In the genomic region with DNA sequence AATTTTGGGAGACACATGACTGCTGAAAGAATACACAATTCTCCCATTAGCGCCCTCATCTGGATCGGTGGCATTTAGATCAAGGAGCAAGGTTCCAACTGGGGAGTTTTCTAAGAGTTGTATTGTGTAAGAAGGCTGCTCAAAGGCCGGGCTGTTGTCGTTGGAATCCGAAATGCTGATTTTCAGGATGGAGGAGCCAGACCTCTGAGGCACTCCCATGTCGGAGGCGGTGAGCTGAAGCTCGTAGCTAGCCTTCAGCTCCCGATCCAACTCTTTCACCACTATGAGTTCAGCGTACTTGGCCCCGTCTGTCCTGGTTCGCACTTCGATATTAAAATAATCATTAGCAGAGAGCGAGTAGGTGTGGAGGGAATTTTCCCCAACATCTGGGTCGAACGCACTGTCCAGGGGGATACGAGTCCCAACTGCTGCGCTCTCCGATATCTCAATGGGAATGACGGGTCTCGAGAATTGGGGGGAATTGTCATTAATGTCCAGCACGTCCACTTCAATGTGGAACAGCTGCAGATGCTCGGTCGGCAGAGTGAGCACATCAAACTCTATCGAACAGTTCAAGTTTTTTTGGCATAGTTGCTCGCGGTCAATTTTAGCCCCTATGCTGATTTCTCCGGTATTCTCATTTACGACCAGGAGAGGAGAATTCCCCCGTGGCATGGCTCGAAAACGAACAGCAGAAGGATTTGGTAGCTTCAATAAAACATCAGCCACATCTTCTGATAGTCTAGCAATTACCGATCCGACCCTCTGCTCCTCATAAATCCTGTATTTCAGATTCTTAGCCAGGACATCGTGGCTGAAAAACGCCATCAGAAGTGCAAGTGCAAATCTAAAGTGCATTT, we compare ENCODE assay signal across 9 mouse cellular contexts. TPM values are rescaled to one million over a fixed set of nuclear protein-coding genes. Genes with fewer than 3 reads are reported as not detected.
DNase-seq lines count a peak whose midpoint lies in the region; ATAC-seq and TF ChIP-seq lines count a peak whose summit lies in the region.
"Had no signal": no experiment of that assay in that cellular context is flagged by ENCODE, and none has a peak within 500 bp of the region (broad histone marks: within the 10 kb centered on the region; RNA-seq: fewer than 3 reads in every experiment).

No protein-coding gene starts in this region.

- peak overlapping the region; percentile 69 for H3K9ac ChIP-seq in forebrain, embryonic 16.5 days (replicated peaks; ENCODE audit: low read depth, low read length)
- peak overlapping the region; percentile 80 for H3K9ac ChIP-seq in hindbrain, embryonic 11.5 days (ENCODE audit: low read depth, low read length)
- peak overlapping the region; percentile 86 for H3K9ac ChIP-seq in limb, embryonic 15.5 days

- ATAC-seq in forebrain, embryonic 16.5 days = no peak; the same call in 1 of the 2 replicates
- no peak; the same call in 1 of the 2 replicates for ATAC-seq in hindbrain, embryonic 11.5 days (ENCODE audit: low FRiP score)
- ATAC-seq in limb, embryonic 15.5 days (ENCODE audit: insufficient number of reproducible peaks, low FRiP score, low TSS enrichment, low read depth) = no peak
- no peak for ATAC-seq in CD4-positive, CD25-positive, alpha-beta regulatory T cell, adult 4 months
- ATAC-seq in granulocyte monocyte progenitor cell, adult 5-6 weeks (replicated peaks; ENCODE audit: poor library complexity, severe bottlenecking) = no peak

- H3K9me3 ChIP-seq in forebrain, embryonic 16.5 days (ENCODE audit: control insufficient read depth, low read length) = no peaks in the 10 kb centered on the region
- H3K9me3 ChIP-seq in hindbrain, embryonic 11.5 days (ENCODE audit: control insufficient read depth, low read length) = no peaks in the 10 kb centered on the region
- no peaks in the 10 kb centered on the region for H3K9me3 ChIP-seq in limb, embryonic 15.5 days

- H3K36me3 ChIP-seq in C2C12 (ENCODE audit: control insufficient read depth, insufficient read depth) = peaks cover 26% of the 10 kb centered on the region
- no peaks in the 10 kb centered on the region; the same call in 1 of the 2 replicates for H3K36me3 ChIP-seq in forebrain, embryonic 16.5 days (ENCODE audit: control insufficient read depth, insufficient read depth)
- no peaks in the 10 kb centered on the region for H3K36me3 ChIP-seq in hindbrain, embryonic 11.5 days (ENCODE audit: control insufficient read depth, insufficient read depth, low read length)
- peaks cover 11% of the 10 kb centered on the region for H3K36me3 ChIP-seq in limb, embryonic 15.5 days

- WGBS in forebrain, embryonic 16.5 days = under 1% methylated on average over 36 of the region's 36 CpGs
- under 1% methylated on average over 36 of the region's 36 CpGs for WGBS in hindbrain, embryonic 11.5 days
- under 1% methylated on average over 36 of the region's 36 CpGs for WGBS in limb, embryonic 15.5 days

- H3K4me3 ChIP-seq in C2C12 (ENCODE audit: insufficient read depth, poor library complexity, severe bottlenecking) = peak overlapping the region; percentile 60
- H3K4me3 ChIP-seq in forebrain, embryonic 16.5 days (replicated peaks; ENCODE audit: low read length) = peak overlapping the region; percentile 76
- peak overlapping the region; percentile 69 for H3K4me3 ChIP-seq in hindbrain, embryonic 11.5 days (ENCODE audit: low read depth, low read length)
- peak overlapping the region; percentile 73 for H3K4me3 ChIP-seq in limb, embryonic 15.5 days

- no peak for TF ChIP-seq CTCF in C2C12 (IDR thresholded peaks at IDR 0.05; ENCODE audit: control insufficient read depth, insufficient read depth, insufficient read length)

- H3K4me2 ChIP-seq in forebrain, embryonic 16.5 days (ENCODE audit: low read length) = peak overlapping the region; percentile 75
- peak overlapping the region; percentile 58 for H3K4me2 ChIP-seq in hindbrain, embryonic 11.5 days (replicated peaks; ENCODE audit: low read depth, low read length)
- H3K4me2 ChIP-seq in limb, embryonic 15.5 days = peak overlapping the region; percentile 56

- peaks cover 46% of the 10 kb centered on the region for H3K79me2 ChIP-seq in C2C12 (ENCODE audit: control insufficient read depth, insufficient read depth)

- H3K27ac ChIP-seq in forebrain, embryonic 16.5 days (ENCODE audit: low read length) = peak overlapping the region; percentile 89
- H3K27ac ChIP-seq in hindbrain, embryonic 11.5 days (ENCODE audit: low read depth, low read length) = peak overlapping the region; percentile 91
- H3K27ac ChIP-seq in limb, embryonic 15.5 days = peak overlapping the region; percentile 100

- peak; percentile 36 for DNase-seq in adrenal gland, adult 2 months
- peak; percentile 60 for DNase-seq in hindbrain, embryonic 11.5 days (ENCODE audit: low spot score)
- peak; percentile 45 for DNase-seq in neural tube, embryonic 10.5 days (ENCODE audit: extremely low spot score, low spot score)

- no peaks in the 10 kb centered on the region for H3K27me3 ChIP-seq in C2C12 (ENCODE audit: control insufficient read depth, insufficient read depth, insufficient read length)
- H3K27me3 ChIP-seq in forebrain, embryonic 16.5 days (replicated peaks; ENCODE audit: control insufficient read depth, insufficient read depth, low read length) = no peaks in the 10 kb centered on the region
- no peaks in the 10 kb centered on the region for H3K27me3 ChIP-seq in hindbrain, embryonic 11.5 days (ENCODE audit: control insufficient read depth, insufficient read depth, low read length)
- H3K27me3 ChIP-seq in limb, embryonic 15.5 days = no peaks in the 10 kb centered on the region

- H3K79me3 ChIP-seq in C2C12 (ENCODE audit: low read depth) = peaks cover 24% of the 10 kb centered on the region

- H3K4me1 ChIP-seq in forebrain, embryonic 16.5 days (replicated peaks; ENCODE audit: control insufficient read depth, insufficient read depth, low read length) = peaks cover 30% of the 10 kb centered on the region
- H3K4me1 ChIP-seq in hindbrain, embryonic 11.5 days (replicated peaks; ENCODE audit: control insufficient read depth, insufficient read depth, low read length) = peaks cover 7% of the 10 kb centered on the region; the same call in 1 of the 2 replicates
- peaks cover 27% of the 10 kb centered on the region for H3K4me1 ChIP-seq in limb, embryonic 15.5 days

- H3ac ChIP-seq in C2C12 (ENCODE audit: control insufficient read depth, insufficient read length, low read depth) = peak overlapping the region; percentile 72

TF ChIP-seq in C2C12, 6 proteins besides CTCF, POLR2A, EP300 and RAD21:
- TF ChIP-seq MYOG (IDR thresholded peaks at IDR 0.05; ENCODE audit: control insufficient read depth, extremely low read depth, insufficient read length) (no peak), CEBPB (IDR thresholded peaks at IDR 0.05; ENCODE audit: low read depth) (no peak), MAX (IDR thresholded peaks at IDR 0.05) (no peak), FOSL1 (IDR thresholded peaks at IDR 0.05; ENCODE audit: insufficient read depth, low read length, poor library complexity, severe bottlenecking) (no peak), MYOD1 (IDR thresholded peaks at IDR 0.05; ENCODE audit: control insufficient read depth, insufficient read length, low read depth) (no peak), USF1 (IDR thresholded peaks at IDR 0.05; ENCODE audit: low read depth) (no peak)
TF ChIP-seq in C2C12: peak in this region for 0.

RNA-seq across cellular contexts. Expression of a gene that starts 0.9 kb away (rescaled TPM):
- polyA plus RNA-seq in C2C12 (2012; fragmentation: generic; extraction: Trizol) = 3.3 TPM
- total RNA-seq in adrenal gland, adult 2 months (2021) = 1 to 10 TPM; 5.4 to 8.2 TPM
- polyA plus RNA-seq in adrenal gland, adult 2 months (2012; rRNA removed) = 1.0 and 1.4 TPM in 2 replicates
- 21.6 and 27.2 TPM in 2 replicates for polyA plus RNA-seq in forebrain, embryonic 16.5 days (2015; fragmentation: Nextera tagmentation; extraction: Ambion mirVana)
- 63.6 and 71.1 TPM in 2 replicates for polyA plus RNA-seq in hindbrain, embryonic 11.5 days (2014; fragmentation: Nextera tagmentation; extraction: Ambion mirVana)
- 87.5 and 103 TPM in 2 replicates for polyA plus RNA-seq in limb, embryonic 15.5 days (2015; fragmentation: Nextera tagmentation; extraction: Ambion mirVana)
- polyA plus RNA-seq in CD4-positive, CD25-positive, alpha-beta regulatory T cell, adult 4 months (2017; shearing (Covaris generic)) = not detected
- total RNA-seq in granulocyte monocyte progenitor cell, adult 5-6 weeks (2014; fragmentation: Nextera tagmentation) = not detected in 2 replicates
- total RNA-seq in granulocyte monocyte progenitor cell, adult 5-6 weeks (2017) = not detected in 2 replicates
- total RNA-seq: neutrophil, adult 5-6 weeks had no signal
